Comparison of ENCODE assay signal across 9 mouse cellular contexts in genomic region chr17:35534343-35534742, GRCm38 (mm10). TPM values are rescaled to one million over a fixed set of nuclear protein-coding genes. Genes with fewer than 3 reads are reported as not detected.
DNase-seq lines count a peak whose midpoint lies in the region; ATAC-seq and TF ChIP-seq lines count a peak whose summit lies in the region.
"Had no signal": no experiment of that assay in that cellular context is flagged by ENCODE, and none has a peak within 500 bp of the region (broad histone marks: within the 10 kb centered on the region; RNA-seq: fewer than 3 reads in every experiment).

No protein-coding gene starts in this region.

- DNase-seq in brain, adult 2 months (ENCODE audit: low read depth, low spot score): peak; percentile 86
- peak; percentile 84 for DNase-seq in heart, postnatal 4 days
- DNase-seq in layer of hippocampus, adult 2 months (ENCODE audit: low spot score in 2 of 2): peak; percentile 81 to 87
- DNase-seq in lung, postnatal 10 days: peak; percentile 82
- DNase-seq in right cerebral cortex, adult 18-20 months: peak; percentile 79
- peak; percentile 74 for DNase-seq in urinary bladder, postnatal 25 days (ENCODE audit: low spot score)

- H3K27ac ChIP-seq in embryonic facial prominence, embryonic 15.5 days (replicated peaks): 0 out of 2 replicates have a peak overlapping the region, but pooled peaks have one; percentile 18
- peak overlapping the region; percentile 77 for H3K27ac ChIP-seq in layer of hippocampus, adult 2 months

- 0 out of 2 replicates have a peak overlapping the region, but pooled peaks have one; percentile 1 for H3K4me2 ChIP-seq in embryonic facial prominence, embryonic 15.5 days (replicated peaks)

- no peaks in the 10 kb centered on the region for H3K27me3 ChIP-seq in E14TG2a.4 (ENCODE audit: insufficient read depth, low read length)
- H3K27me3 ChIP-seq in embryonic facial prominence, embryonic 15.5 days: no peaks in the 10 kb centered on the region

- ATAC-seq in embryonic facial prominence, embryonic 15.5 days (ENCODE audit: insufficient number of reproducible peaks, low FRiP score, low TSS enrichment, low read depth): peak; percentile 51; the same call in 1 of the 2 replicates

- 6% methylated on average over 6 of the region's 6 CpGs for WGBS in embryonic facial prominence, embryonic 15.5 days

- peak; percentile 99 for TF ChIP-seq CTCF in E14TG2a.4 (conservative IDR thresholded peaks at IDR 0.05; ENCODE audit: low read length)
- peak; percentile 98 for TF ChIP-seq CTCF in layer of hippocampus, adult 2 months (conservative IDR thresholded peaks at IDR 0.05)

- peaks cover 8% of the 10 kb centered on the region for H3K36me3 ChIP-seq in E14TG2a.4 (ENCODE audit: insufficient read depth, low read length)
- H3K36me3 ChIP-seq in embryonic facial prominence, embryonic 15.5 days: peaks cover 15% of the 10 kb centered on the region

- no peaks in the 10 kb centered on the region for H3K9me3 ChIP-seq in E14TG2a.4 (ENCODE audit: low read length)
- no peaks in the 10 kb centered on the region for H3K9me3 ChIP-seq in embryonic facial prominence, embryonic 15.5 days (replicated peaks)

- H3K4me1 ChIP-seq in E14TG2a.4 (replicated peaks; ENCODE audit: low read depth, low read length): peaks cover 76% of the 10 kb centered on the region
- peaks cover 5% of the 10 kb centered on the region; the same call in 1 of the 2 replicates for H3K4me1 ChIP-seq in embryonic facial prominence, embryonic 15.5 days

- H3K4me3 ChIP-seq in E14TG2a.4 (replicated peaks; ENCODE audit: low read length): no peak overlapping the region
- no peak overlapping the region for H3K4me3 ChIP-seq in embryonic facial prominence, embryonic 15.5 days (replicated peaks)
- peak overlapping the region; percentile 50 for H3K4me3 ChIP-seq in layer of hippocampus, adult 2 months

- no peak overlapping the region for H3K9ac ChIP-seq in embryonic facial prominence, embryonic 15.5 days

RNA-seq across cellular contexts. Expression of gene Psors1c2, which starts 1.3 kb away (rescaled TPM):
- polyA plus RNA-seq in embryonic facial prominence, embryonic 15.5 days (2015; fragmentation: Nextera tagmentation; extraction: Ambion mirVana): 20.4 and 22.7 TPM in 2 replicates
- total RNA-seq in heart, postnatal 4 days (2021): not detected
- 1 to 10 TPM in 1 of 2 experiments, under 1 TPM in 1; 0.59 to 1.1 TPM for total RNA-seq in layer of hippocampus, adult 2 months (2021)

RNA-seq across cellular contexts. Expression of gene Cchcr1, which starts 17.4 kb away (rescaled TPM):
- 18.3 and 20.7 TPM in 2 replicates for polyA plus RNA-seq in embryonic facial prominence, embryonic 15.5 days (2015; fragmentation: Nextera tagmentation; extraction: Ambion mirVana)
- total RNA-seq in heart, postnatal 4 days (2021): 10 to 100 TPM; 11.0 to 12.5 TPM
- total RNA-seq in layer of hippocampus, adult 2 months (2021): 10 to 100 TPM; 11.0 to 12.6 TPM

RNA-seq across cellular contexts. Expression of gene Cdsn, which starts 17.6 kb away (rescaled TPM):
- 12.1 and 12.5 TPM in 2 replicates for polyA plus RNA-seq in embryonic facial prominence, embryonic 15.5 days (2015; fragmentation: Nextera tagmentation; extraction: Ambion mirVana)
- under 1 TPM; 0.16 to 0.26 TPM for total RNA-seq in heart, postnatal 4 days (2021)
- under 1 TPM in 1 of 2 experiments, not detected in 1; 0.25 TPM for total RNA-seq in layer of hippocampus, adult 2 months (2021)

RNA-seq across cellular contexts. Expression of gene Tcf19, which starts 17.7 kb away (rescaled TPM):
- 86.0 and 86.2 TPM in 2 replicates for polyA plus RNA-seq in embryonic facial prominence, embryonic 15.5 days (2015; fragmentation: Nextera tagmentation; extraction: Ambion mirVana)
- total RNA-seq in heart, postnatal 4 days (2021): 10 to 100 TPM; 41.1 to 44.2 TPM
- total RNA-seq in layer of hippocampus, adult 2 months (2021): 1 to 10 TPM; 4.7 to 7.2 TPM

RNA-seq across cellular contexts. Expression of gene Pou5f1, which starts 28.5 kb away (rescaled TPM):
- not detected in 2 replicates for polyA plus RNA-seq in embryonic facial prominence, embryonic 15.5 days (2015; fragmentation: Nextera tagmentation; extraction: Ambion mirVana)
- not detected for total RNA-seq in heart, postnatal 4 days (2021)
- under 1 TPM in 1 of 2 experiments, not detected in 1; 0.52 TPM for total RNA-seq in layer of hippocampus, adult 2 months (2021)
- polyA plus RNA-seq: heart, embryonic 14.5 days had no signal
